Mouse (Mus musculus) heart, adult 2 months (tissue): Measurements from ENCODE around the gene Atg7.

Source experiments
- CTCF ChIP-seq: fragments of 200-600 bp; IDR thresholded peaks from 2 replicates; pipeline ENCODE4 v1.8.1; 2022; ENCODE audit warnings: antibody characterized with exemption, mild to moderate bottlenecking, moderate library complexity
- EP300 ChIP-seq: fragments of 200-500 bp; IDR thresholded peaks from 2 replicates; pipeline ENCODE4 v1.6.1; 2011; ENCODE audit warnings: low read depth, low read length, control low read depth; ENCODE audit not compliant: insufficient read depth
- POLR2A ChIP-seq: fragments of 200-500 bp; IDR thresholded peaks from 2 replicates; pipeline ENCODE4 v1.6.1; 2011; ENCODE audit warnings: mild to moderate bottlenecking, low read depth, low read length, control low read depth; ENCODE audit not compliant: insufficient read depth

- no peak for TF ChIP-seq CTCF
- peak; percentile 93 for TF ChIP-seq EP300
- TF ChIP-seq POLR2A, result 0 out of 2 replicates have a peak, but pooled peaks have one; percentile 12
These were observed 175.6 kb downstream of the Atg7 start for GRCm38 (mm10) chr6:114818471-114818870.
